Mouse (Mus musculus): Measurements from ENCODE around the gene Mog. TPM values are rescaled to one million over a fixed set of nuclear protein-coding genes. Genes with fewer than 3 reads are reported as not detected.

Gene Mog
- 0.04 TPM for polyA plus RNA-seq (2012; fragmentation: generic; extraction: Trizol)

GRCm38 (mm10) chr17:37022628-37023576, at the start of gene Mog:
TSS of gene Mog (minus strand) at chr17:37023398.
- no peak for TF ChIP-seq E2F4 (IDR thresholded peaks at IDR 0.05; ENCODE audit: insufficient read depth)
- no peak for TF ChIP-seq TCF12 (IDR thresholded peaks at IDR 0.05; ENCODE audit: insufficient read depth, poor library complexity, severe bottlenecking)
- no peak for TF ChIP-seq TCF3 (IDR thresholded peaks at IDR 0.05; ENCODE audit: insufficient read length, low read depth)
- TF ChIP-seq MAX (IDR thresholded peaks at IDR 0.05; ENCODE audit: low read depth) = no peak
- no peaks in the 10 kb centered on the region for H3K79me2 ChIP-seq (ENCODE audit: control insufficient read depth, insufficient read depth)
- no peak within 1 kb of the TSS for H3K4me3 ChIP-seq
- H3K27me3 ChIP-seq (ENCODE audit: control insufficient read depth, insufficient read depth, insufficient read length) = no peaks in the 10 kb centered on the region
- H3K4me2 ChIP-seq (ENCODE audit: low read depth) = no peak within 1 kb of the TSS
- no peak within 1 kb of the TSS for H3ac ChIP-seq (ENCODE audit: control insufficient read depth, insufficient read length)
- no peaks in the 10 kb centered on the region for H3K36me3 ChIP-seq (ENCODE audit: control insufficient read depth, insufficient read depth)

DNA sequence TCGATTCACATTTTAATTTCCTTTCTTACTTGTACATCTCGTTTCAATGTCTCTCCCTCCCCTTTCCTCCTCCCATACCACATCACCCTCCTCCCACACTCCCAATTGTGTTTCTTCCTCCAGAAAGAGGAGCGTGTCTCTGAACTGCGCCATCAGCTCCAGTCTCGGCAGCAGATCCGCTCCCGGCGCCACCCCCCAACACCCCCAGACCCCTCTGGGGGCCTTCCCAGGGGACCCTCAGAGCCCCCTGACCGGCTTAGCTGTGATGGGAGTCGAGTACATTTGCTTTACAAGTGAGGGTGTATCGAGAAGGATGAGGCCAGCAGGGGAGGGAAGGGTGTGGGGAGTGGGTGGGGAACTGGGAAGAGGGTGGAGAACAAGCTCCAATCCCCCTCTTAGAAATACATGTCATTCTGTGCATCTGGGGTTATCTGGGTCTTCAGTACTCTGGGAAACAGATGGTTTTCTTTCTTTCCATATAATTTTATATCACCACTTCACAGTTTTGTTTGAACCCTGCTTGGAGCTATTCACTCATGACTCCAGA, 49.6 kb upstream of the Mog start:
- Histone ChIP-seq H3K4me2 (ENCODE audit: low read depth) (no peak overlapping the region), H3K79me2 (ENCODE audit: control insufficient read depth, insufficient read depth) (no peaks in the 10 kb centered on the region), H3K27me3 (ENCODE audit: control insufficient read depth, insufficient read depth, insufficient read length) (no peaks in the 10 kb centered on the region), H3K4me3 (no peak overlapping the region), H3K36me3 (ENCODE audit: control insufficient read depth, insufficient read depth) (peaks cover 4% of the 10 kb centered on the region), H3ac (ENCODE audit: control insufficient read depth, insufficient read length) (no peak overlapping the region)
- TF ChIP-seq USF1 (IDR thresholded peaks at IDR 0.05; ENCODE audit: low read depth) = no peak
- no peak for TF ChIP-seq POLR2AphosphoS2 (IDR thresholded peaks at IDR 0.05; ENCODE audit: insufficient read length, low read depth)
- no peak for TF ChIP-seq MYOD1 (IDR thresholded peaks at IDR 0.05; ENCODE audit: control insufficient read depth in 1 of 3, insufficient read length in 2 of 3, low read depth in 2 of 3)
- TF ChIP-seq MAX (IDR thresholded peaks at IDR 0.05; ENCODE audit: low read depth) = no peak
- TF ChIP-seq CEBPB (IDR thresholded peaks at IDR 0.05; ENCODE audit: insufficient read depth, poor library complexity, severe bottlenecking) = no peak
- no peak for TF ChIP-seq TCF12 (IDR thresholded peaks at IDR 0.05; ENCODE audit: insufficient read depth, poor library complexity, severe bottlenecking)
- TF ChIP-seq E2F4 (IDR thresholded peaks at IDR 0.05; ENCODE audit: insufficient read depth) = no peak
- TF ChIP-seq MYOG (IDR thresholded peaks at IDR 0.05; ENCODE audit: control insufficient read depth in 1 of 3, insufficient read depth in 1 of 3, insufficient read length in 2 of 3, low read depth in 2 of 3) = no peak
- TF ChIP-seq SRF (IDR thresholded peaks at IDR 0.05; ENCODE audit: control insufficient read depth, insufficient read length, low read depth) = no peak
- no peak for TF ChIP-seq TCF3 (IDR thresholded peaks at IDR 0.05; ENCODE audit: insufficient read length, low read depth)
- TF ChIP-seq REST (IDR thresholded peaks at IDR 0.05; ENCODE audit: insufficient read depth, insufficient read length) = no peak
- no peak for TF ChIP-seq POLR2A (IDR thresholded peaks at IDR 0.05; ENCODE audit: insufficient read length, low read depth)

GRCm38 (mm10) chr17:37072080-37072729, 49.0 kb upstream of the Mog start:
- peaks cover 4% of the 10 kb centered on the region for H3K36me3 ChIP-seq (ENCODE audit: control insufficient read depth, insufficient read depth)
- H3K4me2 ChIP-seq (ENCODE audit: low read depth) = no peak overlapping the region
- no peak overlapping the region for H3ac ChIP-seq (ENCODE audit: control insufficient read depth, insufficient read length)
- no peaks in the 10 kb centered on the region for H3K79me2 ChIP-seq (ENCODE audit: control insufficient read depth, insufficient read depth)
- H3K4me3 ChIP-seq = no peak overlapping the region
- TF ChIP-seq MYOD1 (IDR thresholded peaks at IDR 0.05; ENCODE audit: control insufficient read depth in 1 of 3, insufficient read length in 2 of 3, low read depth in 2 of 3) (no peak), USF1 (IDR thresholded peaks at IDR 0.05; ENCODE audit: low read depth) (no peak), SRF (IDR thresholded peaks at IDR 0.05; ENCODE audit: control insufficient read depth, insufficient read length, low read depth) (no peak), POLR2A (IDR thresholded peaks at IDR 0.05; ENCODE audit: insufficient read length, low read depth) (no peak), TCF12 (IDR thresholded peaks at IDR 0.05; ENCODE audit: insufficient read depth, poor library complexity, severe bottlenecking) (no peak), MAX (IDR thresholded peaks at IDR 0.05; ENCODE audit: low read depth) (no peak), E2F4 (IDR thresholded peaks at IDR 0.05; ENCODE audit: insufficient read depth) (no peak), MYOG (IDR thresholded peaks at IDR 0.05; ENCODE audit: control insufficient read depth in 1 of 3, insufficient read depth in 1 of 3, insufficient read length in 2 of 3, low read depth in 2 of 3) (no peak), CEBPB (IDR thresholded peaks at IDR 0.05; ENCODE audit: insufficient read depth, poor library complexity, severe bottlenecking) (no peak), REST (IDR thresholded peaks at IDR 0.05; ENCODE audit: insufficient read depth, insufficient read length) (no peak), POLR2AphosphoS2 (IDR thresholded peaks at IDR 0.05; ENCODE audit: insufficient read length, low read depth) (no peak), TCF3 (IDR thresholded peaks at IDR 0.05; ENCODE audit: insufficient read length, low read depth) (no peak)
- H3K27me3 ChIP-seq (ENCODE audit: control insufficient read depth, insufficient read depth, insufficient read length) = no peaks in the 10 kb centered on the region

GRCm38 (mm10) chr17:37070121-37070520, 46.9 kb upstream of the Mog start:
- peaks cover 6% of the 10 kb centered on the region for H3K36me3 ChIP-seq (ENCODE audit: control insufficient read depth, insufficient read depth)
- H3K4me2 ChIP-seq (ENCODE audit: low read depth) = no peak overlapping the region
- no peak overlapping the region for H3ac ChIP-seq (ENCODE audit: control insufficient read depth, insufficient read length)
- TF ChIP-seq POLR2A (IDR thresholded peaks at IDR 0.05; ENCODE audit: insufficient read length, low read depth) = no peak
- no peaks in the 10 kb centered on the region for H3K27me3 ChIP-seq (ENCODE audit: control insufficient read depth, insufficient read depth, insufficient read length)
- H3K79me2 ChIP-seq (ENCODE audit: control insufficient read depth, insufficient read depth) = no peaks in the 10 kb centered on the region
- no peak overlapping the region for H3K4me3 ChIP-seq
